Mouse (Mus musculus) adrenal gland, postnatal 14 days (tissue): ENCODE data around the gene Aldh16a1. TPM values are rescaled to one million over a fixed set of nuclear protein-coding genes. Genes with fewer than 3 reads are reported as not detected.
"Not testable (repeated sequence)": the region's sequence is repeated elsewhere in the genome, so short reads cannot be mapped to it uniquely, and the experiment has no call there.

Experiments used
- DNase-seq: peaks from one replicate; pipeline ENCODE4 v3.0.0; 2021; ENCODE audit warnings: mixed read lengths
- total RNA-seq: library from RNA; stranded (reverse); gene quantifications from 2 replicates; pipeline ENCODE4 v1.2.3, GENCODE M21; 2021

The Aldh16a1 gene
- total RNA-seq, 1 experiment from 2014 or later: 59.8 TPM

DNA sequence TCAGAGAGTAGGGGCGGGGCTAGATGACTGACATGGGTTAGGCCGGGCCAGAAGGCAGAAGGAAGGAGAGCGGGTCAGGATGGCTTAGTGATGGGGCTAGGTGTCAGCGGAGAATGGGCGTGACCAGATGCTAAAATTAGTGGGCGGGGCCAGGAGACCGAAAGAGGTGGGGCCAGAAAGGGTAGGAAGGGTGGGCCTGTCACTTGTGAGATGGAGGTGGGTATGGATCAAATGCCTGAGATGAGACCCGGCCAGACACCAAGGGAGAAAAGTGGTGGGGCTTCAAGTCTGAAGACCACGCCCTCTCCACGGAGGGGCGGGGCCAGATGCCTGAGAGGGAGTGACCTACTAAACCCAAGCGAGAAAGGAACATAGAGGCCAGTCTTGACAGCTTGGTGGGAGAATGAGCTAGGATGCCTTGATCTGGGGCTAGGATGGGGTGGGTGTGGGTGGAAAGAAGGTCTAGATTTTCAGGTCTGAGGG lies 19.8 kb downstream of the Aldh16a1 start:
- DNase-seq: peak; percentile 64

GRCm38 (mm10) chr7:45133446-45134159 lies 20.8 kb downstream of the Aldh16a1 start:
- no peak for DNase-seq

- no peak for DNase-seq
Observed at GRCm38 (mm10) chr7:45131850-45132249, 22.5 kb downstream of the Aldh16a1 start.

DNA sequence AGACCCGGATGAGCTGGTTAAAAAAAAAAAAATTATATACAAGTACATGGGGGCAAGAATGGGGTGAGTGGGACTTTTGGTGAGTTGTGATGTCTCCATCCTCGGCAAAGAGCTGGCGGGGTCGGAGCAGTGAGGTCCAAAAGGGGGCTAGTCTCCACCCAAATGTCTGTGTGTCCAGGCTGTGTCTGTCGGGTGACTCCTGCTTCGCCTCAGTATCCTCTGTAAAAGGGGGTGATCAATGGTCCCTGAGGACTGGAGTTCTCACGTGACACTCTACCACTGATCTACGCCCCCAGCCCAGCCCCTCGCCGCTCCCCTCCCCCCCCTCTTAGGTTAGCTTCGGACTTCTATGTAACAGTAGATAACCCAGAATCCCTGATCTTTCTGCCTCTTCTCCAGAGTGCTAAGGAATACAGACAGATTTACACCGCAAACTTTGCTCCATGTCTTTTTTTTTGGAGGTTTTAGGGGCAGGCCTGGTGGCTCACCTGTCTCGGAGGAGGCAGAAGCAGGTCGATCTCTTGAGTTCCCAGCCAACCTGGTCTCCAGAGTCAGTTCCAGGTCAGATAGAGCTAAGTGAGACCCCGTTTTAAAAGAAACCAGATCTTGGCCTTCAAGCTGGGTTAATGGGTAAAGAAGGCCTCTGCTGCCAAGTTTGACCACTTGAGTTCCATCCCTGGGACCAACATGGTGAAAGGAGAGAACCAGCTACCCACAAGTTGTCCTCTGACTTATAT lies 24.4 kb downstream of the Aldh16a1 start:
- DNase-seq: no peak

GRCm38 (mm10) chr7:45129318-45129717 lies 25.1 kb downstream of the Aldh16a1 start:
- peak; percentile 65 for DNase-seq

DNA sequence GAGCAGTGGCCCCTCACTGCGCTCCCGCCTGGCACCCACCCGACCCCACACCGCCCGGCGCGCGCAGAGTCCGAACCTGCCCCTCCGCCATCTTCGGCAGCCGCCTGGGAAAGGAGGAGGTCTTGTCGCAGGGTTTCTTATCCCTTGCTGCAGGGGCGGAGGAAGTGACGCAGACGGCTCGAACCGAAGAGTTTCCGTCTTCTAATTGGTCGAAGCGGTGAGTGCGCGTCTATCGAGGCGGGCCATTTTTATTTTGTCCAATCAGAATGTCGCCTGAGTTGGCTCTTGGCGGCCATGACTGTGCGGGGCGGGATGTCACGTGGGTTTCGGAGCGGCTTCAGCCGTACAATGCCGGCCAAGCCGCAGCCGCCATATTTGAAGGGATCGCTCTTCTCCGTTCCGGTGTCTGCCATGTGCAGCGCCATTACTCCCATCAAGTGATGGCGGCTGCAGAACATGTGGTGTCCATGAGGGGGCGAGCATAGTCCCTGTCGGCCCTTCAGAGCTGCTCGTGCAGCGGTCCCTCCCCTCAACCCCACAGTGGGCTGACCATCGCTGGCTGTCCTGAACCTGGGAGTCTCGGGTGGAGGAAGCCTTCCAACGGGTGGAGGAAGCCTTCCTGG lies 25.6 kb downstream of the Aldh16a1 start, which contains the start of gene Rpl13a:
Rpl13a (minus strand) TSS at position 138 of the 623 bp plus-strand sequence.
- peak; percentile 98 for DNase-seq

GRCm38 (mm10) chr7:45127700-45128224 lies 26.6 kb downstream of the Aldh16a1 start:
- no peak for DNase-seq

DNA sequence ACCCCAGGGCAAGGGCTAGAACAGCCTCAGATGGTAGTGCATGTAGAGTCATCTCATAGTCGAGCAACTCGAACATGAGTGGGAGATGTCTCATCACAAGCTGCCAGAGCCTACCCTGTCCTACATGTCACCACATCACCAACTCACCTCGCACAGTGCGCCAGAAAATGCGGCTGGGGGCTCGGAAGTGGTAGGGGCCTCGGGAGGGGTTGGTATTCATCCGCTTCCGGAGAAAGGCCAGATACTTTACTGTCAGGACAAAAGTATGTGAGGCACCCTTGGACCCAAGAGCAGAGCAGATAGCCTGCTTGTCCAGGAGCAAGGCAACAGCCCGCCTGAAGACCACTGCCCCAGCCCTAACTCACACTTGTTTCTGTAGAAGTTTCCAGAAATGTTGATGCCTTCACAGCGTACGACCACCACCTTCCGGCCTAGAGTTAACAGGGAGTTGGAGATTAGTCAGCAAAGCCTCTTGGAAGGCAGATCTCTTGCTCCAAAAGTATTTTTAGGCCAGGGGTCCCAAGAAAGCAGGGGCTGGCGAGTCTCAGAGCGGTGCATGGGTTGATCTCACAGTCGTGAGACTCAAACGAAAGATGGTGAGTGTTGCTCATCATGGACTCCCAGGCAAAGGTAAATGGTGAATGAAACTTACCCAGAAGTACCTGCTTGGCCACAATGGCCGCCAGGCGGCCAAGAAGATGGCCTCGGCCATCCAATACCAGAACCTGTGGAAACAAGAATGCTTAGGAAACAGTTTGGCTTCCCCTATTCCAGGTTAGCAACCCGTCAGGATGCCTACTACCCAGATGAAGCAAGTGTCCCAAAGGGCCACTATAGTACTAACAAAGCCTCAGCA lies 27.3 kb downstream of the Aldh16a1 start:
- no peak for DNase-seq

DNA sequence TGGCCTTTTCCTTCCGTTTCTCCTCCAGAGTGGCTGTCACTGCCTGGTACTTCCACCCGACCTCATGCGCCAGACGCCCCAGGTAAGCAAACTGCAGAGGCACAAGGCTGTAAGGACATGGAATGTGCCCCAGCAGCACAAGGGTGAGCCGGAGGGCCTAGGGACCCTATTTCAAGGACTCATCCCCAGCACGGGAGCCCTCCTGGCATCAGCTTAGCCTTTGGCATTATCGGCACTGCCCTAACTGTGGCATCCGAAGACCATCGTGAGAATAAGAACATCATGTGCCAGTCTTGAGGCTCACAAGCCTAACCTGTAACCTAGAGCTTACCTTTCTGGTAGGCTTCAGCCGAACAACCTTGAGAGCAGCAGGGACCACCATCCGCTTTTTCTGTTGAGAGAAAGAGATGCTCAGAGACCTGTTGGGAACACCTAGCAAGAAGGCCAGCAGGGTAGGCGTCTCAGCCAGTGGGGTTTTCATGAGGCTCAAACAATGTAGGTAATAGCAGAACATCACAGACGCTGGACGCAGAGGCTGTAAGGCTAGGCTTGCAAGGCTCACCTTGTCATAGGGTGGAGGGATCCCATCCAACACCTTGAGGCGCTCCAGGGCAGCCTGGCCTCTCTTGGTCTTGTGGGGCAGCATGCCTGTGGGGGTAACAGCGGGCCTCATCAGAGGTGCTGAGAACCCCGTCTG lies 28.1 kb downstream of the Aldh16a1 start:
- DNase-seq: no peak

DNA sequence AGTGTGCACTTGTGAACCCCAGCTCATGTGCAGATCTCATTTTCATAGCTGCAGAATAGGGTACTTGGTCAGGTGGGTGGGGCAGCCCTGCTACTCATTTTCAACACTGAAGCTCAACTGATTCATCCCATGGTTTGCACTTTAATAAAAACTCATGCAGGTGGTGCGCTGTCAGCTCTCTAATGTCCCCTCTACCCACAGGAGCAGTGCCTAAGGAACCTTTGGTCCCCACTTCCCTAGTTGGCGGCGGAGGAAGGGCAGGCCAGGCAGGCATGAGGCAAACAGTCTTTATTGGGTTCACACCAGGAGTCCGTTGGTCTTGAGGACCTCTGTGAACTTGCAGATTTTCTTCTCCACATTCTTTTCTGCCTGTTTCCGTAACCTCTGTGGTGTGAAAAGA lies 28.7 kb downstream of the Aldh16a1 start:
- not testable (repeated sequence) for DNase-seq

DNA sequence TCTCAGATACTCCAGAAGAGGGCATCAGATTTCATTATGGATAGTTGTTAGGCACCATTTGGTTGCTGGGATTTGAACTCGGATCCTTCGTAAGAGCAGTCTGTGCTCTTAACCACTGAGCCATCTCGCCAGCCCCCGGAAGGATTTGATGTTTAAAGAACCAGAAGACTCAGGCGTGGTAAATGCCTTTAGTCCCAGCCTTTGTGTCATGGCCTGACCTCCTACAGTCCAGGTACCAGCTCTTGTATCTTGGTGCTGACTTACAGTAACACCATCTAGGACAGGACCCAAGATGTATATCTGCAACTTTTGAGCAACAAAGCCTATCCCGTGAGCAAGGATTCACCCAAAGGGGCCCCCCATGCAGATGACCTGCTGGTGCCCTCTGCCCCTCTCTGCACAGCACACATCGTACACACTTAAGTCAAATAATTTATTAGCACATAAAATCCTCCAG lies 29.2 kb downstream of the Aldh16a1 start:
- no peak for DNase-seq

- peak; percentile 99 for DNase-seq
Observed at GRCm38 (mm10) chr7:45124224-45125143, 29.9 kb downstream of the Aldh16a1 start, which contains the start of gene Rps11. Rps11 (minus strand) TSS chr7:45124439.

GRCm38 (mm10) chr7:45123186-45123570 lies 31.2 kb downstream of the Aldh16a1 start:
- peak; percentile 76 for DNase-seq

GRCm38 (mm10) chr7:45122561-45123185 lies 31.7 kb downstream of the Aldh16a1 start:
- DNase-seq: no peak

DNA sequence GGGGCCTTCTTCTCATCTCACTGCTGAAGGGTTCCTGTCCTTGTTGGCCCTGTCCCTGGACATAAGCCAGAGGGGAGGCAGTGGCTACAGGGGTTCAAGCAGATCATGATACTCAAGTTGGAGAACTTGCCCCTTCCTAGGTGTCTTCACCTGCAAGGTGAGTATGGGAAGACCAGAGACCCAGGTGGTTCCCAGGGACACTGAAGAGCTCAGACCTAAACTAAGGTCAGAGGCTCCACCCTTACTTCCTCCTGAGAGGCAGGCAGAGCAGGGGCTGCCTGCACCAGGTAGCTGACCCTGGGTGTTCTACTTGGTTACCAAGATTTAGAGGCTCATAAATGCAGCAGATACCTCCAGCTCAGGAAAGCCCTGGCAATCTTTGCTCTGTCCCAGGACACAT lies 32.4 kb downstream of the Aldh16a1 start:
- DNase-seq: no peak

DNA sequence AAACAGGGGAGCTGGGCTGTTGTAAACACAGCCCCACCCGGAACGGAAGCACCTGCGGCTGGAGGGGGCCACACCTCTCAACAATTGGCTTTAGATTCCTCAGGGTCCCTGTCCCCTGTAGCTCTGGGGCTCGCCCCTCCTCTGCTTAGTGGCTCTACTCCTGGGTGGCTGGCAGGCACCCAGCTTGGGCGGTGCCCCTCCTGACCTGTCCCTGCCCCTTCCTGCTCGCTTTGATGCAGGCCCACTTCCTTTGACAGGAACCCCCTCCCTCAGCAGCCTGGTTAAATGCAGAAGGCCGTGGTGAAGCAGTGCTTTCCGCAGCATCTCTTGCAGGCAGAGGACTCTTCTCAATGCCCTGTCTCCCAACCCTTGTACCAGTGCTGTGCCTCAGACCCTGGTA lies 33.0 kb downstream of the Aldh16a1 start:
- peak; percentile 75 for DNase-seq

- no peak for DNase-seq
Observed at GRCm38 (mm10) chr7:45119780-45120709, 34.3 kb downstream of the Aldh16a1 start.

- peak; percentile 34 for DNase-seq
Observed at GRCm38 (mm10) chr7:45118336-45118735, 36.0 kb downstream of the Aldh16a1 start.
